Mouse (Mus musculus) heart, adult 11 months (tissue): ENCODE data around the gene Ctnnb1.
A peak's percentile ranks its signal among the peaks of the same experiment; 100 is the strongest.

Experiments used
- DNase-seq: peaks from one replicate; pipeline ENCODE4 v3.0.0; 2022

Ctnnb1 gene

DNA sequence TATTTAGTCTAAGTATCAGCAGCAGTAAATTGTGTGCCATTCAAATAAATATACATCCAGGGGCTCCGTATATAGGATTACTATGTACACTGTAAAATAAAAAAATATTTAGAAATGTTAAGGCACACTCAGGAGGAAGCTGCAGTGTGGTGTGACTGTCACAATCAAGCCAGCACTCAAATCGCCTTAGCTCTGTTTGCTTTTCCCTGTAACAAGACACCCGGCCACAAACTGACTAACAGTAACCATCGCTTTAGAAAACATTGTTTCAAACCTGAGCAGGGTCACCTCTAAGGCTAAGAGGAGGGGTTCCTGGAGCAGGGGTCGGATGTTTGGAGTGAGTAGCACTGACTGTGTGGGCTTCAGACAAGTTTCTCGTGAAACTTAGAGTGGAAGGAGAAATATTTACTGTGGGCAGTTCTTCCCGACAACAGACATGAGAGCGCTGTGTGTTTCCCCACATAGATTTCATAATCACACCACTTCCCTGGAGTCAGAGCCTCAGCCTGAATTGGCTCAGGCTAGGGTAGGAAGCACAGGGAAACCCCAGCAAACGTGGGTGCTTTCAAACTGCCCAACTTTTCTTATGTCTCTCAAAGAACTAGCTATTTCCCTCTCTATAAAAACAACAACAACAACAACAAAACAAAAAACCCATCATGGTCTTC lies 1.9 kb upstream of the Ctnnb1 start:
- peak; percentile 52 for DNase-seq

GRCm38 (mm10) chr9:120930021-120930420 lies 1.0 kb downstream of the Ctnnb1 start:
- peak; percentile 74 for DNase-seq

DNA sequence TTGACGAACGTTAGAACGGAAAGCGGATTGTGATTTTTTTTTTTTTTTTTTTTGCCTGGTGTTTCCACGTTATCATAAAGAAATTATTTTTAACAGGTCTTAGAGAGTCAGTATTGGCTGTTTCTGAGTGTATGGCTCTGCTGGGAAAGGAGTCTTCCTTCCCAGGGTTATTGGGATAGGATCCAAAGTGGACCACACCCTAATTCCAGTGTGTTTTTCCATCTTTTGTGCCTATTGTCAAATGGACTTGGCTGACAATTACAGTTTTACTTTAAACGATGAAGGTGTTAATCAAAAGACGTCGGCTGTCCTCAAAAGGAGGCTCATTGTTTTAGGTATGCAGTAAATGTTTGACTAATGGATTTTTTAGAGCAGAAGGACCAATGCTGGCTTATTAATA lies 1.8 kb downstream of the Ctnnb1 start:
- DNase-seq, result peak; percentile 89

DNA sequence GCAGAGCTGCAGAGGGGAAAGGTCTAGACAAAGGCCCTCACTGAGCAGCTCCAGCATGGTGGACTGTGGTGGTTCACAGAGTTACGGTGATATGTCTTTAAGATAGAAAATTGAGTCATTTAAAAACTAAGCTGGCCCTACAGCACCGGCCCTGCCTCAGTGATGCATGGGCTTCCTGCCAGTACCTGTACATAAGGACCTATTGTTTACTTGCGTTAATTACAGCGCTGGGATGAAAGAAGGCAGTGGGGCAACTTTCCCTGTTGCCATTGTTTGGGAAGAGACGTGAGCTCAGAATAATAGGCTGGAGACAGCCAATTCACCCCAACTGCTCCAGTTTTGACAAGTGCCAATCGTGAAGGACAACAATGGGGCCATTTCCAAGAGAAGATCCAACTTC lies 3.4 kb downstream of the Ctnnb1 start:
- DNase-seq, result peak; percentile 91

DNA sequence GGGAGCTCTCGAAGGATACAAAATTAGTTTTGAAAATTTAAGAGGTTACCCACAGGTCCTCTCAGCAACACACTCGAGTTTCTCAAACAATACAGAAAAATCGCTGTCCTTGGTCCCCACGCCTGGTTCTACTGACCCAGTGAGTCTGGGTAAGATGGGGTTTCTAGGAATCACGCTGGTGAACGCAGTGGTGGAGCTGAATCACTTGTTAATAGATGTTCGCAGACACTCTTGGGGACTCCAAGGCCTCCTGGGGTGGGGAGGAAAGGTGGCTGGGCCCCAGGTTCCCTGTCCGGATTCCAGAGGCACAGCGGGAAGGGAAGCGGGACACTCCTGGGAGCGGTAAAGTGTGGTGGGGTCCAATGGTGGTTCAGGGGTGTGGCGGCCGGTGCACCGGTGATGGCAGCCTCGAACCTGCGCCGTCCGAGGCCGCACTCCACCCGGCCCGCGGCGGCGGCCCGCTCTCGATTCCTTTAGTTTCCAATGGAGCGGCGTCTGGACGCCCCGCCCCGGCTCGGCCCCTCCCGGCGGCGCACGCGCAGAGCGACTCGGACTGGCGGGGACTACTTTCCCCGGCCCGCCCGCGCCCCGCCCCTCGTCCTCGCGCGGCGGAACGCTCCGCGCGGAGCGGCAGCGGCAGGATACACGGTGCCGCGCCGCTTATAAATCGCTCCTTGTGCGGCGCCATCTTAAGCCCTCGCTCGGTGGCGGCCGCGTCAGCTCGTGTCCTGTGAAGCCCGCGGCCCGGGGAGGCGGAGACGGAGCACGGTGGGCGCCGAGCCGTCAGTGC lies 4.0 kb downstream of the Ctnnb1 start:
- peak; percentile 100 for DNase-seq

DNA sequence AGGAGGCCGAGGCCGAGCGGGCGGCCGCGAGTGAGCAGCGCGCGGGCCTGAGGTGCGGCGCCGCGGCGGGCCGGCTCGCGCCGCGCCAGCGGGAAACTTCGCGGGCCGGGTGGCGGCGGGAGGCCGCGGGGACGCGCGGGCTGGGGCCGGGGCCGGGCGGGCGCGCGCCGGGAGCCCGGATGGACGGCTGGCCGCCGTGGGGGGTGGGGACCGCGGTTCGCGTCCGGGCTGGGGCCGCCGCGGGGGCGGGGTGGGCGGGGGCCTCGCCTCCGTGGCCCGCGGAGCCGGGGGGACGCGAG lies 4.5 kb downstream of the Ctnnb1 start:
- DNase-seq, result no peak

DNA sequence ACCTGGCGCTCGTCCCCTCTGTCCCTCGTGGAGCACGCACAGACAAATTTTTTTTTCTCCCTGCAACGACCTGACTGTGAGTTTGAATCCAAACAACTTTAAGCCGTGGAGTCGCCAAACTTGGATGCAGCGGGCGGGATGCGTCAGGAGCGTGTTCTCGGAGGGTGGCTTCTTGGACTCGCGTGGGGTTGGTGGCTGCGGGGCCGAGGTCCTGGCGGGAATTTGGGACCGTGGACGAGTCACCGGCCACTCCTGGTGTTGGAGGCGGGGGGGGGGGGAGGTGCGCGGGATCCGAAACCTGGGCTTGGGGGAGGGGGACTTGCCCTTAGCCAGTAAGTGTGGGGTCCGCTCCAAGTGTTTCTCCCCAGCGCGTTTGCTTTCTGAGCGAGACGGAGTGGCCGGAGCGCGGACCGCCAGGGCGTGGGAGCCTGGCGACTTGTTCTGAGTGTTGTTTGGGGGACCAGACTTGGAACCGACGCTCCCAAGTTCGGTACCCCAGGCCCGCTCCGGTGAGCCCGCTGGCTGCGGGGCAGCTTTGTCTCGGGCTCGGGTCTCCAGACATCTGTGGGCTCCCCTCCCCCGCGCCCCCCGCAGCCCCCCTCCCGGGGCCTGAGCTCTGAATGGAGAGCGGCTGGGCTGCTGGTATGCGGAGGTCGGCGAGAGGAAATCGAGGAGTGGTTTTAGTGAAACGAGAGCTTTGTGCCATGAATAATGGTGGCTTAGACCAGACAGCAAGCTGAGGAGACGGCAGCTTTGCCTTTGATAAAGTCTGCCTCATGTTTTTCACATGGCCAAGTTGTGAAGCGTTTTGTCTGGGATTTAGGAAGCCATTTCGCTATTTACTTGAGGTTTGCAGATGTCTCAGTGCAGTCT lies 5.1 kb downstream of the Ctnnb1 start:
- DNase-seq, result peak; percentile 95

DNA sequence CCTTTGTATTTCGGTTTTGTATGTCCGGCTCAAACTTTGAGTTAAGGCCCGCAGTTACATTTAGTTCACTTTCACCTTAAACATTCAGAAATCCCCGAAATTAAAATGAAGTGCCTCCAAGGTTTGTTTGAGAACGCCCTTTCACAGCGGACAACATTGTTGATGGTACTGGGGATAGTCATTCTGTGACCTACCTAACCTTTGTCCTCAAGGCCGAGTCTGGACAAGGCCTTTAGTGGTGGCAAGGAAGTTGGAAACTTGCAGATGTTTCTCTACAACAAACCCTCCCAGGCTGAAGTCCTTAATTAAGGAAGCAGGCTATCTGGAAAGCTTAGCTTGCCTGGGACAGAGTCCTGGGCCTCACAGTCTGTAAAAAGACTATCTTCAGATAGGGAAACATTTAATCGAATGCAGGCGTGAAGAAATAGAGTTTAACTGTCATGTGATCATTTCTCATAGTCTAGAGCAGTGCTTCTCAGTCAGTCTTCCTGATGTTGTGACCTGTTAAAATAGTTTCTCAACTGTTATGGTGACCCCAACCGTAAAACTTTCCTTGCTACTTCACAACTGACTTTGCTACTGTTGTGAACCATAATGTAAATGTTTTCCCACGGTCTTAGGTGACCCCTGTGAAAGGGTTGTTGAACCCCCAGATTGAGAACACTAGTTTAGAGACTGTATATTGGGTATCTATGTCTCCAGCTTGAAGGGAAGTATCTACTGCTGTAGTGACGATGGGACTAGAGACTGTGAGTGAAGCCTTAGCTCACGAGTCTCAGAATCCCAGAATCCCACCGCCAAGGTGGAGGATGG lies 6.0 kb downstream of the Ctnnb1 start:
- peak; percentile 91 for DNase-seq

GRCm38 (mm10) chr9:120935634-120935922 lies 6.6 kb downstream of the Ctnnb1 start:
- DNase-seq, result no peak

DNA sequence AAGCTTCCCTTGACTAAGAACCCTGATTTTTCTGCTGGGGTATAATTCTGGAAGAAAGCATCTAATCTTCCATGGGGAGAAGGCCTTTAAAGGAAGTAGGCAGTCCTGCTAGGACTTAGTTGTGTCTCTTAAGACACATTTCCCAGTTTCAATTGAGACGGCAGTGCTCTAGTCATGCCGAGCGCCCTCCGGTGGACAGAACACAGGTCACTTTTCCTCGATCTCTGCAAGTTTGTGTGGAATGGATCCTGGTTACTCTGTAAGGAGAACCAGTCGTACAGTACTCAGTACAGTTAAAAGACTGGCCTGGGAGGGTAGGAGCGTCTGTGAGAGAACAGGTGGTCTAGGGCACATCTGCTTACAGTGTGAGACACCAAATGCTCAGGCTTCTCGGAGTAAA lies 7.3 kb downstream of the Ctnnb1 start:
- DNase-seq, result peak; percentile 92

GRCm38 (mm10) chr9:120940858-120941257 lies 11.8 kb downstream of the Ctnnb1 start:
- peak; percentile 76 for DNase-seq

GRCm38 (mm10) chr9:120943757-120944156 lies 14.7 kb downstream of the Ctnnb1 start:
- DNase-seq, result no peak

- peak; percentile 64 for DNase-seq
Observed at GRCm38 (mm10) chr9:120944211-120944610, 15.2 kb downstream of the Ctnnb1 start.

DNA sequence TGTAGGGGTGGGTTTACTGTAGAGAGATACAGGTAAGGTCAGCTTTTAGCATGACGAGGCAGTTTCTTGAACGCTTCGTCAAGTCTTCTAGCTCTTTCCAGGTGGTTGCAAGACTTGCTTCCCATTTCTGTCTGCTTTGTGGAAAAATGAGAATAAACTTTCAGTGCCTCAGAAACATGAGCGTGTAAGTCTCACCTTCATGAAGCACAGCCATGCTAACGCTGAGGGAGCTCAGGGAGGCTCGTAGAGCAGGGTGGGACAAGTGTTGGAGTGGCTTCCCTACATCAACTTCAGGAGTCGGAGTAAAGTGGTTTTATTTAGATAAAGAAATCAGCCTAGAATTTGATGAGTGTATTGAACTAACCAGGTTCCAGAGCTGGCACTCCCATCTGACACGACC lies 17.1 kb downstream of the Ctnnb1 start:
- DNase-seq, result peak; percentile 64

DNA sequence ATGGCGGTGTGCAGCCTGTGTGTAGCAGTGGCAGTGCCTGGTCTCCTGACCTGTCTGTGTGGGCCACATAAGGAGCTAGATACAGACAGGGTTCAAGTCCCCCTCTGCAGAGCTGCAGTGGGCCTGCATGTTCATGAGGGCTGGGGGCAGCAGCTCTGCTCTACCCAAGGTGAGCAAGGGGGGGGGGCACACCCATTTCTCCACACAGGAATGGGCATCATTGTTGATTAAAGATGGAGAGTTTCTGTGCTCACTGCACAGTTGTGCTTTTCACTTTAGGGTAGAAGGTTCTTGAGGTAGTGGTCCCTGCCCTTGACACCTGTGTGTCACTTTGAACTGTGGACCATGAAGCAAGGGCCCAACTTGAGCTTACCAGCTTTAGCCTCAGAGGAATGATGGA lies 19.8 kb downstream of the Ctnnb1 start:
- peak; percentile 62 for DNase-seq

GRCm38 (mm10) chr9:120950761-120951160 lies 21.7 kb downstream of the Ctnnb1 start:
- DNase-seq, result peak; percentile 90

- peak; percentile 83 for DNase-seq
Observed at GRCm38 (mm10) chr9:120951947-120952346, 22.9 kb downstream of the Ctnnb1 start.

GRCm38 (mm10) chr9:120958051-120958450 lies 29.0 kb downstream of the Ctnnb1 start:
- no peak for DNase-seq

DNA sequence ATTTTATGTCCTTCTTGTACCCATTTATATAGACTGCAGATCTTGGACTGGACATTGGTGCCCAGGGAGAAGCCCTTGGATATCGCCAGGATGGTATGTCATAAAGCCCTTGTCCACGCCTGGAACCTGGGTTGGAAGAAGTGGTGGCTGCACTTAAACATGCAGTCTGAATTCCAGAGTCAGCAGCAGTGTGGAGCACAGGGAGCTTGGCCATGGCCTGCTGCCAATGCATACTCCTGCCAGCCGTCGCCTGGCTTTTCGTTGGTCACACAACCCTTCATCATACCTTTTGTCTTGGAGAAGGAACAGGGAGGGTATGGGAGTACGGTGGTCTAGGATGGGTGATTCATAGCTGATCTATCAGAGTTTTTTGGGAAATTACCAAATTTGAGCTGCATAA lies 29.5 kb downstream of the Ctnnb1 start:
- no peak for DNase-seq

GRCm38 (mm10) chr9:120959225-120959624 lies 30.2 kb downstream of the Ctnnb1 start:
- DNase-seq, result peak; percentile 93

GRCm38 (mm10) chr9:120960611-120961010 lies 31.6 kb downstream of the Ctnnb1 start:
- DNase-seq, result no peak

DNA sequence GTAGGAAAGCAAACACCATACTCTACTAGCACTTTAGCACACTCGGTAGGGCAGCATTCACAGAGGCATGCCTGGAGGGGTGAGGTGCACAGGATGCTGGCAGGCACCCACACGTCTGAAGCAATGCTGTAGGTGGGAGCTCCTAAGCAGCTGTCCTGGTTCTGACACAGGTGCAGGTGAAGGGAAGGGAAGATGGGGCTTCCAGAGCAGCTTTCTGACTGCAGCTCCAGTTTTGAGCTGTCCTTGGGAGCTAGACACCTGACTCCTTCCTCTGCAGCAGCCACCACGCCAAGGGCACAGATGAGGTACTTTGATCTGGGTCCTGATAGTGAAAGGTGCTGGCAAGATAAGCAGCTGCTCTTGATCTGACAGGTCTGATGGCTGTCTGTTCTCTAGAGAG lies 32.5 kb downstream of the Ctnnb1 start:
- DNase-seq, result peak; percentile 82
